Mouse (Mus musculus): ENCODE measurements around the gene Vmac. TPM values are rescaled to one million over a fixed set of nuclear protein-coding genes. Genes with fewer than 3 reads are reported as not detected.

Gene Vmac
- polyA plus RNA-seq, 1 experiment from 2014 or later = 17.5 TPM

- Histone ChIP-seq H3K4me2 (replicated peaks; ENCODE audit: low read depth, low read length) (no peak overlapping the region), H3K9ac (replicated peaks; ENCODE audit: low read depth) (no peak overlapping the region), H3K4me3 (ENCODE audit: low read depth, low read length) (no peak overlapping the region), H3K27me3 (replicated peaks; ENCODE audit: insufficient read depth, low read length) (no peaks in the 10 kb centered on the region), H3K9me3 (ENCODE audit: low read length) (no peaks in the 10 kb centered on the region), H3K36me3 (ENCODE audit: insufficient read depth, low read length) (peaks cover 21% of the 10 kb centered on the region), H3K4me1 (ENCODE audit: insufficient read depth, low read depth, low read length) (peaks cover 12% of the 10 kb centered on the region; the same call in 1 of the 2 replicates), H3K27ac (ENCODE audit: low read length) (no peak overlapping the region)
- WGBS = 55% methylated on average over 11 of the region's 11 CpGs
- ATAC-seq (no peak), DNase-seq (ENCODE audit: low spot score) (no peak)
- TF ChIP-seq EP300 (IDR thresholded peaks at IDR 0.05) (no peak), CTCF (IDR thresholded peaks at IDR 0.05) (no peak)
Observed at GRCm38 (mm10) chr17:56715360-56715759, 2.5 kb downstream of the Vmac start.

- no peak overlapping the region for H3K4me2 ChIP-seq (replicated peaks; ENCODE audit: low read depth, low read length)
- H3K9ac ChIP-seq (replicated peaks; ENCODE audit: low read depth) = no peak overlapping the region
- H3K27me3 ChIP-seq (replicated peaks; ENCODE audit: insufficient read depth, low read length) = no peaks in the 10 kb centered on the region
- no peak for TF ChIP-seq EP300 (IDR thresholded peaks at IDR 0.05)
- TF ChIP-seq CTCF (IDR thresholded peaks at IDR 0.05) = no peak
- H3K36me3 ChIP-seq (ENCODE audit: insufficient read depth, low read length) = peaks cover 56% of the 10 kb centered on the region
- WGBS = 83% methylated on average over 3 of the region's 3 CpGs
- DNase-seq (ENCODE audit: low spot score) (no peak), ATAC-seq (no peak)
- H3K4me1 ChIP-seq (ENCODE audit: insufficient read depth, low read depth, low read length) = no peaks in the 10 kb centered on the region
- H3K4me3 ChIP-seq (ENCODE audit: low read depth, low read length) = no peak overlapping the region
- H3K9me3 ChIP-seq (ENCODE audit: low read length) = no peaks in the 10 kb centered on the region
- H3K27ac ChIP-seq (ENCODE audit: low read length) = no peak overlapping the region
Observed at GRCm38 (mm10) chr17:56709708-56710107, 8.1 kb downstream of the Vmac start.

GRCm38 (mm10) chr17:56708692-56709091, 9.1 kb downstream of the Vmac start:
- Histone ChIP-seq H3K4me3 (ENCODE audit: low read depth, low read length) (no peak overlapping the region), H3K27ac (ENCODE audit: low read length) (no peak overlapping the region), H3K36me3 (ENCODE audit: insufficient read depth, low read length) (peaks cover 64% of the 10 kb centered on the region), H3K27me3 (replicated peaks; ENCODE audit: insufficient read depth, low read length) (no peaks in the 10 kb centered on the region), H3K9me3 (ENCODE audit: low read length) (no peaks in the 10 kb centered on the region), H3K4me2 (replicated peaks; ENCODE audit: low read depth, low read length) (no peak overlapping the region), H3K9ac (replicated peaks; ENCODE audit: low read depth) (no peak overlapping the region), H3K4me1 (ENCODE audit: insufficient read depth, low read depth, low read length) (no peaks in the 10 kb centered on the region)
- WGBS = 77% methylated on average over 4 of the region's 4 CpGs
- ATAC-seq (no peak), DNase-seq (ENCODE audit: low spot score) (no peak)
- TF ChIP-seq EP300 (IDR thresholded peaks at IDR 0.05) (no peak), CTCF (IDR thresholded peaks at IDR 0.05) (no peak)

- H3K4me1 ChIP-seq (ENCODE audit: insufficient read depth, low read depth, low read length) = no peaks in the 10 kb centered on the region
- 95% methylated on average over 1 of the region's 1 CpGs for WGBS
Observed at GRCm38 (mm10) chr17:56706515-56706914, 11.3 kb downstream of the Vmac start.

GRCm38 (mm10) chr17:56703038-56703437, 14.8 kb downstream of the Vmac start:
- 77% methylated on average over 4 of the region's 4 CpGs for WGBS
- no peak for ATAC-seq
- no peaks in the 10 kb centered on the region for H3K27me3 ChIP-seq (replicated peaks; ENCODE audit: insufficient read depth, low read length)
- no peak overlapping the region for H3K4me3 ChIP-seq (ENCODE audit: low read depth, low read length)
- no peak overlapping the region for H3K4me2 ChIP-seq (replicated peaks; ENCODE audit: low read depth, low read length)
- H3K27ac ChIP-seq (ENCODE audit: low read length) = no peak overlapping the region
- no peak overlapping the region for H3K9ac ChIP-seq (replicated peaks; ENCODE audit: low read depth)
- no peaks in the 10 kb centered on the region for H3K9me3 ChIP-seq (ENCODE audit: low read length)
- peaks cover 68% of the 10 kb centered on the region for H3K36me3 ChIP-seq (ENCODE audit: insufficient read depth, low read length)
- DNase-seq (ENCODE audit: low spot score) = no peak
- TF ChIP-seq EP300 (IDR thresholded peaks at IDR 0.05) (no peak), CTCF (IDR thresholded peaks at IDR 0.05) (no peak)
- H3K4me1 ChIP-seq (ENCODE audit: insufficient read depth, low read depth, low read length) = no peaks in the 10 kb centered on the region

More at GRCm38 (mm10) chr17:56706515-56706914, 11.3 kb downstream of the Vmac start:
- Histone ChIP-seq H3K4me2 (replicated peaks; ENCODE audit: low read depth, low read length) (no peak overlapping the region), H3K9ac (replicated peaks; ENCODE audit: low read depth) (no peak overlapping the region), H3K27me3 (replicated peaks; ENCODE audit: insufficient read depth, low read length) (no peaks in the 10 kb centered on the region), H3K27ac (ENCODE audit: low read length) (no peak overlapping the region), H3K36me3 (ENCODE audit: insufficient read depth, low read length) (peaks cover 67% of the 10 kb centered on the region), H3K9me3 (ENCODE audit: low read length) (no peaks in the 10 kb centered on the region), H3K4me3 (ENCODE audit: low read depth, low read length) (no peak overlapping the region)
- DNase-seq (ENCODE audit: low spot score) (no peak), ATAC-seq (no peak)
- TF ChIP-seq EP300 (IDR thresholded peaks at IDR 0.05) (no peak), CTCF (IDR thresholded peaks at IDR 0.05) (no peak)

- WGBS = 68% methylated on average over 2 of the region's 2 CpGs
- H3K4me1 ChIP-seq (ENCODE audit: insufficient read depth, low read depth, low read length) = no peaks in the 10 kb centered on the region
- H3K4me2 ChIP-seq (replicated peaks; ENCODE audit: low read depth, low read length) = no peak overlapping the region
- H3K9ac ChIP-seq (replicated peaks; ENCODE audit: low read depth) = no peak overlapping the region
- no peak overlapping the region for H3K4me3 ChIP-seq (ENCODE audit: low read depth, low read length)
- no peak for TF ChIP-seq EP300 (IDR thresholded peaks at IDR 0.05)
- TF ChIP-seq CTCF (IDR thresholded peaks at IDR 0.05) = no peak
- no peak for DNase-seq (ENCODE audit: low spot score)
- H3K27ac ChIP-seq (ENCODE audit: low read length) = no peak overlapping the region
- ATAC-seq = no peak
- no peaks in the 10 kb centered on the region for H3K9me3 ChIP-seq (ENCODE audit: low read length)
- H3K36me3 ChIP-seq (ENCODE audit: insufficient read depth, low read length) = peaks cover 69% of the 10 kb centered on the region
- no peaks in the 10 kb centered on the region for H3K27me3 ChIP-seq (replicated peaks; ENCODE audit: insufficient read depth, low read length)
Observed at GRCm38 (mm10) chr17:56700451-56700850, 17.4 kb downstream of the Vmac start.

- H3K9ac ChIP-seq (replicated peaks; ENCODE audit: low read depth) = no peak overlapping the region
Observed at GRCm38 (mm10) chr17:56693851-56694310, 23.9 kb downstream of the Vmac start.

More at GRCm38 (mm10) chr17:56693851-56694310, 23.9 kb downstream of the Vmac start:
- ATAC-seq (peak; percentile 41), DNase-seq (ENCODE audit: low spot score) (peak; percentile 60)
- Histone ChIP-seq H3K36me3 (ENCODE audit: insufficient read depth, low read length) (peaks cover 21% of the 10 kb centered on the region), H3K27ac (ENCODE audit: low read length) (no peak overlapping the region), H3K4me2 (replicated peaks; ENCODE audit: low read depth, low read length) (no peak overlapping the region), H3K4me3 (ENCODE audit: low read depth, low read length) (no peak overlapping the region), H3K9me3 (ENCODE audit: low read length) (no peaks in the 10 kb centered on the region), H3K27me3 (replicated peaks; ENCODE audit: insufficient read depth, low read length) (no peaks in the 10 kb centered on the region), H3K4me1 (ENCODE audit: insufficient read depth, low read depth, low read length) (no peaks in the 10 kb centered on the region)
- WGBS = 43% methylated on average over 6 of the region's 6 CpGs
- peak; percentile 16 for TF ChIP-seq CTCF (IDR thresholded peaks at IDR 0.05)
- no peak for TF ChIP-seq EP300 (IDR thresholded peaks at IDR 0.05)

Measured in lung, postnatal 0 days (tissue).